Mouse (Mus musculus) forebrain, embryonic 14.5 days (tissue): ENCODE data around the gene Wsb1. TPM values are rescaled to one million over a fixed set of nuclear protein-coding genes. Genes with fewer than 3 reads are reported as not detected.
A peak's percentile ranks its signal among the peaks of the same experiment; 100 is the strongest.
"Not testable (repeated sequence)": the region's sequence is repeated elsewhere in the genome, so short reads cannot be mapped to it uniquely, and the experiment has no call there.

ENCODE experiments used
- ATAC-seq: fragments of 200-750 bp; cut with Nextera tagmentation; 2 replicates; pipeline ENCODE4 v1.8.0; 2017; ENCODE audit warnings: mild to moderate bottlenecking, moderate library complexity
- DNase-seq: peaks from one replicate; pipeline ENCODE4 v3.0.0-alpha.2; 2015; ENCODE audit warnings: low spot score
- H3K27ac ChIP-seq: fragments of 300-500 bp; sonication (generic); 2 replicates; pipeline ENCODE4 v1.5.1; 2014; ENCODE audit warnings: low read depth, mild to moderate bottlenecking, control low read depth, low read length, moderate library complexity
- H3K27me3 ChIP-seq: fragments of 300-500 bp; sonication (generic); replicated peaks from 2 replicates; pipeline ENCODE4 v1.6.1; 2014; ENCODE audit warnings: low read length, control low read depth, mixed read lengths; ENCODE audit not compliant: control insufficient read depth, insufficient read depth
- H3K36me3 ChIP-seq: fragments of 300-500 bp; sonication (generic); 2 replicates; pipeline ENCODE4 v1.6.1; 2014; ENCODE audit warnings: low read length, control low read depth; ENCODE audit not compliant: control insufficient read depth, insufficient read depth
- H3K4me1 ChIP-seq: fragments of 300-500 bp; sonication (generic); 2 replicates; pipeline ENCODE4 v1.6.1; 2014; ENCODE audit warnings: antibody characterized with exemption, low read length, control low read depth; ENCODE audit not compliant: control insufficient read depth, insufficient read depth
- H3K4me2 ChIP-seq: fragments of 300-500 bp; sonication (generic); 2 replicates; pipeline ENCODE4 v1.6.1; 2014; ENCODE audit warnings: mild to moderate bottlenecking, control low read depth, low read length
- H3K4me3 ChIP-seq: fragments of 300-500 bp; sonication (generic); 2 replicates; pipeline ENCODE4 v1.5.1; 2014; ENCODE audit warnings: low read depth, low read length, control low read depth
- H3K9ac ChIP-seq: fragments of 300-500 bp; sonication (generic); 2 replicates; pipeline ENCODE4 v1.6.1; 2014; ENCODE audit warnings: mild to moderate bottlenecking, low read length, control low read depth, moderate library complexity
- H3K9me3 ChIP-seq: fragments of 300-500 bp; sonication (generic); replicated peaks from 2 replicates; pipeline ENCODE4 v1.6.1; 2016; ENCODE audit warnings: low read length, control low read depth, mixed read lengths; ENCODE audit not compliant: control insufficient read depth
- WGBS: fragments of 180-500 bp; shearing (Covaris S2); extraction: QIAGEN DNeasy Blood & Tissue Kit; methylation state at CpG from one replicate; pipeline ENCODE4 v1.1.7; 2014; 5-methylcytosine and 5-hydroxymethylcytosine counted together
- polyA plus RNA-seq: library from polyadenylated mRNA; unstranded; fragments of >200 nt; fragmentation: Nextera tagmentation; extraction: Ambion mirVana; gene quantifications from 2 replicates; pipeline ENCODE4 v1.2.1, GENCODE M21; 2014

The Wsb1 gene
- polyA plus RNA-seq: 498 and 501 TPM in 2 replicates

DNA sequence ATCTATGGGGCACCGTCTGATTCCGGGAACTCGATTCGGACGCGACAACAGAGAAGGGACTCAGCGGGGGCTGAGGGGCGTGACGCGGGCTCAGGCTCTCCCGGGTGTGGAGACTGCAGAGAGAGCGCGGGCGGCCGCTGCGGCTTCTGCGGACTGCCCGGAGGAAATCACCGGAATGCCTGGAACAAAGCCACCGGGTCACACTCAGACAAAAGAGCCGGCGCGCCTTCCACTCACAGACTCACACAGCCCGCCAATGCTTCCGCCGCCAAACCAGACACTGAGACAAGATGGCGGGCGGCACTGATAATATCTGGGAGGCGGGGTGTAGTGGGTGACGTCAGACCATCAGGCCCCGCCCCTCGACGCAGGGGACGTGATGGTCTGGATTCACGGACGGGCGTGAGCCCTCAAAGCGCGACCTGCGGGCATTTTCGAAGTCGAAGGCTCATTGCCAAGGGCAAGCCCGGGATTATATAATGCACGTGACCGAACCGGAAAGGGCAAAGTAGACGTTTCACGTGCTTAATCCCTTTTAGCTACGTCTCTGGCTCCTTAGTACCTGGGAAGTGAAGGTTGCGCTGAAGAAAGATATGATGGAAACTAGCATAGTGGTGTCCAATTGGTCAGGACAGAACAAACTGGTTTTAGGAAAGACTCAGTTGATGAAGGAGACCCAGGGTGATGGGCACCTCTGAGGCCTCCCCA lies at the start of gene Wsb1:
Gene Wsb1 (minus strand): TSS at position 281 of the 708 bp plus-strand sequence.
- H3K27ac ChIP-seq: peak within 1 kb of the TSS; percentile 97
- no peaks in the 10 kb centered on the region for H3K27me3 ChIP-seq
- DNase-seq (peak; percentile 94), ATAC-seq (peak; percentile 97)
- no peaks in the 10 kb centered on the region for H3K9me3 ChIP-seq
- peaks cover 15% of the 10 kb centered on the region for H3K36me3 ChIP-seq
- 2% methylated on average over 50 of the region's 50 CpGs for WGBS
- H3K4me2 ChIP-seq: peak within 1 kb of the TSS; percentile 91
- peak within 1 kb of the TSS; percentile 97 for H3K4me3 ChIP-seq
- peak within 1 kb of the TSS; percentile 99 for H3K9ac ChIP-seq
- H3K4me1 ChIP-seq: peaks cover 23% of the 10 kb centered on the region

DNA sequence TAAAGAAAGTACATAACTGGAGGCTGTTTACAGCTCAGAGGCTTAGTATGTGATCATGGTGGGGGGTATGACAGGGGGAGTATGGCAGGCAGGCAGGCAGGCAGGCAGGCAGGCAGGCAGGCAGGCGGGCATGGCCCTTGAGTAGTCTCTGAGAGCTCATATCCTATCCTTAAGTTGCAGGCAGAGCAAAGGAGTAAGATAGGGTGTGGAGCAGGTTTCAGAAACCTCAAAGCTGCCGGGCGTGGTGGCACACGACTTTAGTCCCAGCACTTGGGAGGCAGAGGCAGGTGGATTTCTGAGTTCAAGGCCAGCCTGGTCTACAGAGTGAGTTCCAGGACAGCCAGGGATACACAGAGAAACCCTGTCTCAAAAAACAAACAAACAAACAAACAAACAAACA lies 49.8 kb upstream of the Wsb1 start:
- not testable (repeated sequence) for H3K36me3 ChIP-seq, DNase-seq, H3K27me3 ChIP-seq, H3K4me2 ChIP-seq, ATAC-seq, H3K9me3 ChIP-seq, H3K4me3 ChIP-seq, H3K27ac ChIP-seq, H3K9ac ChIP-seq
- peaks cover 12% of the 10 kb centered on the region for H3K4me1 ChIP-seq
- 91% methylated on average over 4 of the region's 4 CpGs for WGBS

- Histone ChIP-seq H3K4me1 (peaks cover 12% of the 10 kb centered on the region), H3K9ac (no peak overlapping the region), H3K4me2 (no peak overlapping the region), H3K36me3 (no peaks in the 10 kb centered on the region), H3K4me3 (no peak overlapping the region), H3K27me3 (no peaks in the 10 kb centered on the region), H3K27ac (no peak overlapping the region), H3K9me3 (no peaks in the 10 kb centered on the region)
- 80% methylated on average over 6 of the region's 6 CpGs for WGBS
- no peak for DNase-seq
- no peak for ATAC-seq
These were observed 48.6 kb upstream of the Wsb1 start for GRCm38 (mm10) chr11:79303109-79303508.

- Histone ChIP-seq H3K9ac (no peak overlapping the region), H3K4me3 (no peak overlapping the region), H3K36me3 (no peaks in the 10 kb centered on the region), H3K9me3 (no peaks in the 10 kb centered on the region), H3K27ac (no peak overlapping the region), H3K4me2 (no peak overlapping the region), H3K27me3 (no peaks in the 10 kb centered on the region), H3K4me1 (no peaks in the 10 kb centered on the region)
- WGBS: 85% methylated on average over 9 of the region's 9 CpGs
- ATAC-seq (no peak), DNase-seq (no peak)
These were observed 45.4 kb upstream of the Wsb1 start for GRCm38 (mm10) chr11:79299719-79300431.

DNA sequence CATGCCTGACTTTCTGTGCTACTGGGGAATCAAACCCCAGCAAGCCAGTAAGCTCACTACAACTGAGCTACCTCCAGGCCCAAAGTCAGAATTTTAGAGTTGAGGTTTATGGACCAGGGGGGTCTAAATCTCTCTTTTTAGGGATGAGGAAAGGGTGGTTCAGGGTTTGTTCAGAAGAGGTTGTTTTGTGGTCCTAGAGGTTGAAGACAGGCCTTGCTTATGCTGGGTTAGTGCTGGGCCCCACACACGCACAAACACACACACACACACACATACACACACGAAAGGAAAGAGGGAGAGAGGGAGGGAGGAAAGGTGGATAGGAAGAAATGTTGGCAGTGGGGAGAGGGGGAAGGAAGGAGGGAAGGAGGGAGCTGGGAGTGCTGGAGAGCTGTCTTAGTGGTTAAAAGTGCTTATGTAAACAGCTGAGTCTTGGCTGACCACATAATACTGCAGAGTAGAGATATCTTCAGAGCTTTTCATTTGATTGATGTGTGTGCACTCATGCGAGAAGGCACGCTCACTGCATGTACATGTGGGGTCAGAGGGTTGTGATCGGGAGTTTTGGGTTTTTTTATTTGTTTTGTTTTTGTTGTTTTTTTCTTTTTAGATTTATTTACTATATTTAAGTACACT lies 42.5 kb upstream of the Wsb1 start, which contains the start of gene Gm9964:
Gene Gm9964 (minus strand): TSS at position 51 of the 636 bp plus-strand sequence.
- Histone ChIP-seq H3K27ac (no peak within 1 kb of the TSS), H3K4me3 (no peak within 1 kb of the TSS), H3K4me2 (no peak within 1 kb of the TSS), H3K9me3 (no peaks in the 10 kb centered on the region), H3K4me1 (no peaks in the 10 kb centered on the region), H3K36me3 (no peaks in the 10 kb centered on the region), H3K27me3 (no peaks in the 10 kb centered on the region), H3K9ac (no peak within 1 kb of the TSS)
- no peak for DNase-seq
- no peak for ATAC-seq
- 81% methylated on average over 5 of the region's 5 CpGs for WGBS

DNA sequence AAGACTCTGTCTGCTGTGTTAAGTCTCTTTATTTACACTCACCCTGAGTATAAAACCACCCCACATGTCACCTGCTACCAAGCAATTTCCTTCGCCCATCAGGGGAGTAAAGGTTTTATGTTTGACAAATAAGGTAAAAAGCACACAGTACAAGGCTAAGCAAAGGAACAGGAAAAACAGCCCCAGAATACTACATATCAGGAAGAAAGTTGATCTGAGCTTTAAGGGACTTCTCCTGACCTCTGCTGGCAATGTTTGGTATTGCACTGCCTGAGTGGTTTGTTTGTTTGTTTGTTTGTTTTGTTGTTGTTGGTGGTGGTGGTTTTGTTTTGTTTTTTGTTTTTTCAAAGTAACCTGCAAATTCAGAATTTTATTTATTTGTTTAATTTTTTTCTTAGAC lies 41.7 kb upstream of the Wsb1 start:
- H3K27ac ChIP-seq: no peak overlapping the region
- H3K4me1 ChIP-seq: no peaks in the 10 kb centered on the region
- WGBS: 51% methylated on average over 1 of the region's 1 CpGs
- ATAC-seq (no peak), DNase-seq (peak; percentile 62)
- H3K9me3 ChIP-seq: no peaks in the 10 kb centered on the region
- no peak overlapping the region for H3K9ac ChIP-seq
- no peaks in the 10 kb centered on the region for H3K36me3 ChIP-seq
- no peak overlapping the region for H3K4me3 ChIP-seq
- H3K27me3 ChIP-seq: no peaks in the 10 kb centered on the region
- H3K4me2 ChIP-seq: no peak overlapping the region

GRCm38 (mm10) chr11:79293971-79294370 lies 39.5 kb upstream of the Wsb1 start:
- H3K27ac ChIP-seq: no peak overlapping the region
- no peaks in the 10 kb centered on the region for H3K9me3 ChIP-seq
- no peak overlapping the region for H3K4me2 ChIP-seq
- 33% methylated on average over 1 of the region's 1 CpGs for WGBS
- H3K36me3 ChIP-seq: no peaks in the 10 kb centered on the region
- ATAC-seq: no peak
- H3K4me1 ChIP-seq: no peaks in the 10 kb centered on the region
- no peaks in the 10 kb centered on the region for H3K27me3 ChIP-seq
- H3K4me3 ChIP-seq: no peak overlapping the region
- no peak for DNase-seq
- H3K9ac ChIP-seq: no peak overlapping the region

DNA sequence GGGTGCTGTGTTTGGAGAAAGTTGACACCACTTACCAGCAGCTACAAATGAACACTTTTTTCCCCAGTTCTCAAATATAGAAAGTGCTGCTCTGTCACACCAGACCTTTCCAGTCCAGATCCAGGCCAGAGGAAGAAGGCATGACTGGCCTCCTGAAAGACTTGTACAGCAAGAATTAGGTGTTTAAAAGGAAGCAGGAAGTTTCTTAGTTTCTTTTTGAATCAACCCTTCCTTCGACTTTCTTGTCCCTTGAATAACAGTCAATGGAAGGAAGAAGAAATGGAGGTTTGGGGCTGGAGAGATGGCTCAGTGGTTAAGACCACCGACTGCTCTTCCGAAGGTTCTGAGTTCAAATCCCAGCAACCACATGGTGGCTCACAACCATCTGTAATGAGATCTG lies 38.6 kb upstream of the Wsb1 start:
- H3K9me3 ChIP-seq: no peaks in the 10 kb centered on the region
- H3K36me3 ChIP-seq: no peaks in the 10 kb centered on the region
- H3K27me3 ChIP-seq: no peaks in the 10 kb centered on the region
- no peak overlapping the region for H3K27ac ChIP-seq
- WGBS: 97% methylated on average over 3 of the region's 3 CpGs
- H3K4me1 ChIP-seq: no peaks in the 10 kb centered on the region
- H3K4me3 ChIP-seq: no peak overlapping the region
- ATAC-seq (no peak), DNase-seq (no peak)
- no peak overlapping the region for H3K4me2 ChIP-seq
- H3K9ac ChIP-seq: no peak overlapping the region

DNA sequence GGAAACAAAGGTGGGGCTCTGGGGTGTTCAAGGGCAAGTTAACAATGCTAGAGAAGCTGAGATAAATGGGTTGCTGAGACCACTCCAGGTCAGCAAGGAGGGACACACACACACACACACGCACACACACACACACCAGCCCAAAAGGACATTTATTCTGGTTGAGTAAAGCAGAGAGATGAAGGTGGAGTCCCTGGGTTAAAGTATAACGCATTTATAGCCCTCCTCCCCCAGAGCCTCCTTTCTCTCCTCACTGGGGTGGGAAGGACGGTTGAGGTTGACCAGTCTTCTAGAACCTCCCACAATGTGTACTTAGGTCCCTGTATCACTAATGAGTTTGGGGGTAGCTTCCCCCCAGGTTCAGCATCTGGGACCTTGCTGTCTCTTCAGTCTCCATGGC lies 37.7 kb upstream of the Wsb1 start:
- no peaks in the 10 kb centered on the region for H3K9me3 ChIP-seq
- H3K4me2 ChIP-seq: no peak overlapping the region
- ATAC-seq (no peak), DNase-seq (no peak)
- H3K27ac ChIP-seq: no peak overlapping the region
- H3K4me1 ChIP-seq: no peaks in the 10 kb centered on the region
- no peaks in the 10 kb centered on the region for H3K27me3 ChIP-seq
- no peak overlapping the region for H3K4me3 ChIP-seq
- H3K36me3 ChIP-seq: no peaks in the 10 kb centered on the region
- no peak overlapping the region for H3K9ac ChIP-seq
- WGBS: 64% methylated on average over 3 of the region's 3 CpGs
